Mouse (Mus musculus) liver, embryonic 14.5 days (tissue): Measurements from ENCODE around the gene Misp.

Experiments
- CTCF ChIP-seq: IDR thresholded peaks from 2 replicates; pipeline ENCODE4 v1.5.1; 2016; ENCODE audit warnings: antibody characterized with exemption, low read depth, control low read depth
- EP300 ChIP-seq: IDR thresholded peaks from 2 replicates; pipeline ENCODE4 v1.6.1; 2016; ENCODE audit warnings: antibody characterized with exemption, low read depth

DNA sequence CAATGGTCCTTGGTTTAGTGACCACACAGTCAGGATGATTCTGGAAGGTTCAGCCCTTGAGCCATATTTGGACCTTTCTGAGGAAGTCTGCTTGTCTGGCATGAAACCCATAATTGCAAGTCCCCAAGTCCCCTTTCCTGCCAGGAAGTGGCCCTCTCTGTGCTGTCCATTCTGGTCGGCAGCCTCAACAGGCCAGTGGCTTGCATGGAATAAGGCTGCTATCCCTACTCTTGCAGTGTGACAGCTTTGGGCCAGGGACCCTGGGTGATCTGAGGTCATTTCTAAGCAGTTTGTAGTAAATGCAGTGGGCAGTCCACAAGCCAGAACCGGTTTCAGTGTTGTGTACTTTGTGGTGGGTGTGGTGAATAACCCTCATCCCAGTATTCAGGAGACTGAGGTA lies 17.4 kb downstream of the Misp start:
- TF ChIP-seq CTCF (no peak), EP300 (no peak)
